ENCODE assay signal across 9 mouse cellular contexts in genomic region chrX:120292832-120293750, GRCm38 (mm10). TPM values are rescaled to one million over a fixed set of nuclear protein-coding genes. Genes with fewer than 3 reads are reported as not detected.
DNase-seq lines count a peak whose midpoint lies in the region; ATAC-seq and TF ChIP-seq lines count a peak whose summit lies in the region.
"Had no signal": no experiment of that assay in that cellular context is flagged by ENCODE, and none has a peak within 500 bp of the region (broad histone marks: within the 10 kb centered on the region; RNA-seq: fewer than 3 reads in every experiment).

No protein-coding gene starts in this region.

- H3K4me1 ChIP-seq in heart, adult 2 months (ENCODE audit: control insufficient read depth, insufficient read depth, low read length) = no peaks in the 10 kb centered on the region; the same call in 1 of the 2 replicates
- no peaks in the 10 kb centered on the region for H3K4me1 ChIP-seq in forebrain, embryonic 14.5 days (ENCODE audit: control insufficient read depth, insufficient read depth, low read length)
- no peaks in the 10 kb centered on the region for H3K4me1 ChIP-seq in midbrain, embryonic 12.5 days

- H3K79me2 ChIP-seq in heart, adult 2 months (replicated peaks; ENCODE audit: control insufficient read depth, insufficient read depth, low read length) = no peaks in the 10 kb centered on the region

- TF ChIP-seq POLR2A in heart, adult 2 months (IDR thresholded peaks at IDR 0.05; ENCODE audit: insufficient read depth, low read depth, low read length) = no peak
- no peak for TF ChIP-seq POLR2A in brain, embryonic 14.5 days (IDR thresholded peaks at IDR 0.05; ENCODE audit: borderline replicate concordance, extremely low read depth, insufficient read depth, insufficient read length, poor library complexity, severe bottlenecking)

- no peak for TF ChIP-seq EP300 in heart, adult 2 months (IDR thresholded peaks at IDR 0.05; ENCODE audit: insufficient read depth, low read depth, low read length)

- peak overlapping the region; percentile 73 for H3K4me2 ChIP-seq in forebrain, embryonic 14.5 days (ENCODE audit: low read length)
- peak overlapping the region; percentile 71 for H3K4me2 ChIP-seq in midbrain, embryonic 12.5 days (replicated peaks)

- no peak for TF ChIP-seq CTCF in heart, adult 2 months (IDR thresholded peaks at IDR 0.05)
- TF ChIP-seq CTCF in brain, embryonic 14.5 days (IDR thresholded peaks at IDR 0.05; ENCODE audit: borderline replicate concordance, extremely low read depth, insufficient read depth, insufficient read length) = peak; percentile 41; the same call in 1 of the 2 replicates

- 12% methylated on average over 39 of the region's 46 CpGs for WGBS in heart, adult 2 months
- 12% methylated on average over 29 of the region's 46 CpGs for WGBS in forebrain, embryonic 14.5 days
- WGBS in midbrain, embryonic 12.5 days = 8% methylated on average over 33 of the region's 46 CpGs

- peak; percentile 76 for ATAC-seq in forebrain, embryonic 14.5 days
- peak; percentile 84 for ATAC-seq in midbrain, embryonic 12.5 days (ENCODE audit: low FRiP score, low read depth)
- no peak for ATAC-seq in megakaryocyte-erythroid progenitor cell, adult 5-6 weeks (replicated peaks; ENCODE audit: low FRiP score, low TSS enrichment, poor library complexity, severe bottlenecking)
- ATAC-seq in CD4-positive, CD25-positive, alpha-beta regulatory T cell, adult 4 months = no peak

- peak overlapping the region; percentile 41 for H3K9ac ChIP-seq in heart, adult 2 months (ENCODE audit: low read depth, low read length)
- H3K9ac ChIP-seq in forebrain, embryonic 14.5 days (ENCODE audit: low read length) = peak overlapping the region; percentile 54
- H3K9ac ChIP-seq in midbrain, embryonic 12.5 days (replicated peaks) = peak overlapping the region; percentile 52

- H3K36me3 ChIP-seq in heart, adult 2 months (ENCODE audit: control insufficient read depth, insufficient read depth, low read length) = no peaks in the 10 kb centered on the region
- no peaks in the 10 kb centered on the region for H3K36me3 ChIP-seq in forebrain, embryonic 14.5 days (ENCODE audit: control insufficient read depth, insufficient read depth, low read length)
- H3K36me3 ChIP-seq in midbrain, embryonic 12.5 days = no peaks in the 10 kb centered on the region

- intact Hi-C loops in heart, adult 2 months (cut with DNase I) = no loop called here

- DNase-seq in heart, adult 2 months = no peak
- DNase-seq in heart, adult 8-10 months (ENCODE audit: low spot score) = no peak
- peak; percentile 91 for DNase-seq in brain, embryonic 14.5 days (ENCODE audit: low read depth)
- peak; percentile 77 for DNase-seq in forebrain, embryonic 14.5 days (ENCODE audit: low spot score)
- peak; percentile 5 for DNase-seq in kidney, postnatal 10 days

- peaks cover 2% of the 10 kb centered on the region; the same call in 1 of the 2 replicates for H3K27me3 ChIP-seq in heart, adult 2 months (ENCODE audit: control insufficient read depth, insufficient read depth, low read length)
- no peaks in the 10 kb centered on the region for H3K27me3 ChIP-seq in forebrain, embryonic 14.5 days (replicated peaks; ENCODE audit: control insufficient read depth, insufficient read depth, low read length)
- no peaks in the 10 kb centered on the region for H3K27me3 ChIP-seq in midbrain, embryonic 12.5 days

- H3K27ac ChIP-seq in heart, adult 2 months = no peak overlapping the region
- no peak overlapping the region for H3K27ac ChIP-seq in forebrain, embryonic 14.5 days (ENCODE audit: low read depth, low read length)
- 0 out of 2 replicates have a peak overlapping the region, but pooled peaks have one; percentile 35 for H3K27ac ChIP-seq in midbrain, embryonic 12.5 days (replicated peaks)

- H3K4me3 ChIP-seq in heart, adult 2 months = peak overlapping the region; percentile 26; the same call in 1 of the 2 replicates
- H3K4me3 ChIP-seq in forebrain, embryonic 14.5 days (ENCODE audit: low read depth, low read length) = peak overlapping the region; percentile 41
- H3K4me3 ChIP-seq in midbrain, embryonic 12.5 days = peak overlapping the region; percentile 50

- no peaks in the 10 kb centered on the region for H3K9me3 ChIP-seq in forebrain, embryonic 14.5 days (replicated peaks; ENCODE audit: control insufficient read depth, low read length)
- H3K9me3 ChIP-seq in midbrain, embryonic 12.5 days = no peaks in the 10 kb centered on the region

RNA-seq across cellular contexts. Expression of gene Pcdh11x, which starts 3.0 kb away (rescaled TPM):
- under 1 TPM in 1 of 2 experiments, not detected in 1; 0.10 TPM for total RNA-seq in heart, adult 2 months (2021)
- 0.08 TPM in 1 of 2 replicates, not detected in the other for polyA plus RNA-seq in heart, adult 2 months (2012; rRNA removed)
- total RNA-seq in heart, adult 8-10 months (2022) = under 1 TPM in 3 of 4 experiments, not detected in 1; 0.06 to 0.14 (median 0.09) TPM
- polyA plus RNA-seq in brain, embryonic 14.5 days (2012; rRNA removed) = 6.7 and 11.4 TPM in 2 replicates
- 13.9 and 20.4 TPM in 2 replicates for polyA plus RNA-seq in forebrain, embryonic 14.5 days (2014; fragmentation: Nextera tagmentation; extraction: Ambion mirVana)
- 8.3 and 9.5 TPM in 2 replicates for polyA plus RNA-seq in midbrain, embryonic 12.5 days (2016; fragmentation: Nextera tagmentation; extraction: Ambion mirVana)
- not detected in 2 replicates for total RNA-seq in megakaryocyte-erythroid progenitor cell, adult 5-6 weeks (2014; fragmentation: Nextera tagmentation)
- not detected in 2 replicates for total RNA-seq in megakaryocyte-erythroid progenitor cell, adult 5-6 weeks (2017)
- under 1 TPM in 1 of 2 experiments, not detected in 1; 0.12 TPM for polyA plus RNA-seq in CD4-positive, CD25-positive, alpha-beta regulatory T cell, adult 4 months (2017; shearing (Covaris generic))
- total RNA-seq: hematopoietic stem cell, adult 5-6 weeks had no signal

RNA-seq across cellular contexts. Expression of gene H2afb3, which starts 19.8 kb away (rescaled TPM):
- not detected for total RNA-seq in heart, adult 2 months (2021)
- polyA plus RNA-seq in heart, adult 2 months (2012; rRNA removed) = not detected in 2 replicates
- total RNA-seq in heart, adult 8-10 months (2022) = not detected
- not detected in 2 replicates for polyA plus RNA-seq in brain, embryonic 14.5 days (2012; rRNA removed)
- polyA plus RNA-seq in forebrain, embryonic 14.5 days (2014; fragmentation: Nextera tagmentation; extraction: Ambion mirVana) = not detected in 2 replicates
- not detected in 2 replicates for polyA plus RNA-seq in midbrain, embryonic 12.5 days (2016; fragmentation: Nextera tagmentation; extraction: Ambion mirVana)
- not detected in 2 replicates for total RNA-seq in megakaryocyte-erythroid progenitor cell, adult 5-6 weeks (2014; fragmentation: Nextera tagmentation)
- total RNA-seq in megakaryocyte-erythroid progenitor cell, adult 5-6 weeks (2017) = not detected in 2 replicates
- polyA plus RNA-seq in CD4-positive, CD25-positive, alpha-beta regulatory T cell, adult 4 months (2017; shearing (Covaris generic)) = not detected
- total RNA-seq: hematopoietic stem cell, adult 5-6 weeks had no signal

Comparison
In these comparisons a context has a peak if more than half of its experiments do, and no peak if none do; other contexts are left out.
1. DNase-seq: peak in brain, embryonic 14.5 days (single experiment), forebrain, embryonic 14.5 days (single experiment) and kidney, postnatal 10 days (single experiment); none in heart, adult 2 months (0 of 2) and heart, adult 8-10 months (single experiment).
2. ATAC-seq: peak in forebrain, embryonic 14.5 days (single experiment) and midbrain, embryonic 12.5 days (single experiment); none in megakaryocyte-erythroid progenitor cell, adult 5-6 weeks (single experiment) and CD4-positive, CD25-positive, alpha-beta regulatory T cell, adult 4 months (single experiment).
3. Peak in every context shown above with its lines, with median percentiles within 50 percentile points of each other: H3K4me3 ChIP-seq and H3K9ac ChIP-seq.